Mouse (Mus musculus) left cerebral cortex, adult 9 months (tissue): ENCODE measurements around the gene Senp2.
"Not testable (repeated sequence)": the region's sequence is repeated elsewhere in the genome, so short reads cannot be mapped to it uniquely, and the experiment has no call there.

Experiments used
- DNase-seq, 2 experiments: peaks; one replicate each; pipeline ENCODE4 v3.0.0; 2022; ENCODE audit warnings: low spot score in 2 of 2

The Senp2 gene

GRCm38 (mm10) chr16:22009099-22009584 lies at the start of gene Senp2:
Gene Senp2, plus strand, starts transcription at chr16:22009484.
- DNase-seq = peak; percentile 100

DNA sequence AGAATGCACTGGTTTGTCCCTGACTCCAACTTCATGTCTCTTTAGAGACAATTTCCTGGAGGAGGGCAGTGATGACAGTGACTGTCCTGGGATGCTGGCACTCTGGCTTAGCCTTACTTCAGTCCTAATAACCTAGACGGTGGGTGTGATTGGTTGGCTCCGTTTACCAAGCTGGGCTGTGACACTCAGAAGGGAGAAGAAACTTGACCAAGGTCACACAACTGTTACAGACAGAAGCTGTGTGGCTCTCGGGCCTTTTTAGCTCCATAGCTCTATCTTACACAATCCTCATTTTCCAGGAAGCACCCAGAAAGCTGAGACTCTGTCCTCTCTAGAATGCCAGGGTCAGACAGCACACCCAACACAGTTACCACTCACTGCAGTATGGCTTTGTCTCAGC lies 43.7 kb upstream of the Senp2 start:
- DNase-seq = no peak

DNA sequence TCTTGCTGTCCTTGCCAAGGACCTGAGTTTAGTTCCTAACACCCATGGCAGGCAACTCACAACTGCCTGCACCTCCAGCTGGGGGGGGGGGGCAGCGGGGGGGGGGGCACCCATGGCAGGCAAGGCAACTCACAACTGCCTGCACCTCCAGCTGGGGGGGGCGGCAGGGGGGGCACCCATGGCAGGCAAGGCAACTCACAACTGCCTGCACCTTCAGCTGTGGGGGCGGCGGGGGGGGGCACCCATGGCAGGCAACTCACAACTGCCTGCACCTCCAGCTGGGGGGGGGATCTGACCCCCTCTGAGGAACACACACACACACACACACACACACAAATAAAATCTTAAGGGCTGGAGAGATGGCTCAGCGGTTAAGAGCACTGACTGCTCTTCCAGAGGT lies 39.4 kb upstream of the Senp2 start:
- no peak for DNase-seq

- no peak for DNase-seq
Observed at GRCm38 (mm10) chr16:21970536-21970935, 38.7 kb upstream of the Senp2 start.

DNA sequence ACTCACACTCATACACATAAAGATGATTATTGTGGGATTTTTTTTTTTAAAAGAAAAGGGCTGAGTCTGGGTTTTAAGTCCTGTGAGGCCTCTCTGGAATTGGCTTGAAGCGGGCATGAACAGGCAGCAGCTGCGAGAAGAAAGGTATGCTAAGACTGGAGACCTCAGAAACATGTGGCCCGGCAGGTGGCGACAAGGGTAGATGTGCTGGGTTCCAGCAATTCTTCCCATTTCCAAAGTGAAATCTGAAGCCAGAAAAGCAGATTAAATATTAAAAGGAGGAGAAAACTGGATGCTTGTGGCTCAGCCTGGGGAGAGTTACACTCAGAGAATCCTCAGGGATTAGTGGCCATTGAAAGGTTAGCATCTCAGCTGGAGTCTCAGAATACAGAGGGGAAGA lies 37.8 kb upstream of the Senp2 start:
- DNase-seq = no peak

GRCm38 (mm10) chr16:21976203-21976602 lies 33.1 kb upstream of the Senp2 start:
- no peak for DNase-seq

GRCm38 (mm10) chr16:21977347-21977746 lies 31.9 kb upstream of the Senp2 start:
- no peak for DNase-seq

DNA sequence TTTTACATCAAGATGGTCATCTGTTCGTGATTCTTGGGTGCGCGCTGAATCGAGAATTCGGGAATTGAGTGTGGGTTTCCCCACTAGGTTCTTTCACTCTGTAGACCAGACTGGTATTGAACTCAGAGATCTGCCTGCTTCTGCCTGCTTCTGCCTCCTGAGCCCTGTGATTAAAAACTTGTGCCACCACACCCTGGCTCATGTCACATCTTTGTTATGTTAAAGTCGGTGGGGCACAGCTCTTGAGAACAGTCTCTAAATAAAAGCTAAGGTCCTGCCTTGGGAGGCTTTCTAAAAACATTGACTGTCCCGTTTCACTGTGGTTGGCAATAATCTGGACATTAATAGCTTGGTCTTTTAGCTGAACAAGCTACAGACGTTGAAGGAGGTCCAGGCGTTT lies 26.1 kb upstream of the Senp2 start:
- no peak for DNase-seq

DNA sequence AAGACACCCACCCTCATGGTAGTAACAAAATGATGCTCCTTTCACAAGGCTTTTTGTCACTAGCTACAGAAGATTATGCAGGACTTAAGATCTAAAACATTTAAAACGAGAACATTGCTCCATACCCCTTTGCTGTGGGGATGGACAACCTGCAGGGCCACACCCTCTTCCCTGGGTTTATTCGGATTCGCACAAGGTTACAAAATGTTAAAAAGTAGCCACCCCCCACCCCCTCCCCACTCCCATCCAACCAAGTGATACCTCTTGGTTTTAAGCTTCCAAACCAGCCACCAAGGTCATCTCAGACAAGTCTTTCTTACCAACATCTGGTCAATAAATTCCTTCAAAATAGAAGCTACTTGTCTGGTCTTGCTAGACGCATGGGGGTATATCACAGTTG lies 25.7 kb upstream of the Senp2 start:
- no peak for DNase-seq

DNA sequence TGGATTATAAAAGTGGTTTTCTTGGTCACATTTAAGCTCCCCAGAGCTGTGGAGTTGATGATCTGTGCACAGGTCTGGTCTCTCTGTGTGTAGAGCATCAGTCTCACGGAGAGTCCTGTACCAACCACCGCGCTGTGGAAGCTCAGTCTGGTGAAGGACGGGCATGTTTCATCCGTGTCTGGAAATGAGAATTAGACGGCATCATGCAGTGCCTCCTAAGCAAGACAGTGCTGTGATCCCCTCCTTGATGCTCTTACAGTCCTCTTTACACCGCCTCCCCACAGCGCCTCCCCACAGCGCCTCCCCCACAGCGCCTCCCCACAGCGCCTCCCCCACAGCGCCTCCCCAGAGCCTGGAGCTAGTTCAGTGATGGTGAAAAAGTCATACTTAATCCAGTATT lies 25.2 kb upstream of the Senp2 start:
- DNase-seq = no peak

DNA sequence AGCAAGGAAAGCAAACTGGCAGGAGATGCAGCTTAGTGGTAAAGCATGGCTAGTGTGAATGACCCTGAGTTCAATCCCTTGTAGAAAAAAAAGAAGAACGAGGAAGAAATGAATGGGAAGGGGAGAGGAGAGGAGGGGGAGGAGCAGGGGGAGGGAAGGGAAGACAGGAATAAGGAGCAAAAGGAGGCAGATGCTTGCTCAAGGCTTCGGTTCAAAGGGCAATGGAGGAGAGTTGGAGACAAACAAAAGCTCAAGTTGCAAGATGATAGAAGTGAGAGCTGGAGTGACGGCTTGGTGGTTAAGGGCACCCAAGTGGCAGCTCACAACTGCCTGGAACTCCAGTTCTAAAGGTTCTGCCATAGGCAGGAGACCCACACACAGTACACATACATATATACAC lies 23.1 kb upstream of the Senp2 start:
- DNase-seq = no peak

GRCm38 (mm10) chr16:21987956-21988355 lies 21.3 kb upstream of the Senp2 start:
- no peak for DNase-seq

- DNase-seq = not testable (repeated sequence)
Observed at GRCm38 (mm10) chr16:21990893-21991292, 18.4 kb upstream of the Senp2 start.

DNA sequence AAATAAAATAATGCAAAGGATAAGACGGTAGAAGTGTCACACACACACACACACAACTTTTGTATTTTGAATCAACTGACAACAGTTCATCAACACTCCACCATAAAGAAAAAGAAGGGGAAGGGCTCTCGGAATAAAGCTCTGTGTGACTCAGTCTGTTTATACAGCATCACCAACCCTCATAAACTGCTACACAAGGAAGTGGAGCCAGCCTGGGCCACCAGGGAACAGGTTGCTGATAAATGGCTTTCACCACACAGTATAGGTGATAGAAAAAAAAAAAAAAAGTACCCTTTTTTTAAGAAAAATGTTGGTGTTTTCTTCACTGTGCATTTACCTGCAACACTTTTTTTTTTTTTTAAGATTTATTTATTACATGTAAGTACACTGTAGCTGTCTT lies 17.5 kb upstream of the Senp2 start:
- DNase-seq = no peak

DNA sequence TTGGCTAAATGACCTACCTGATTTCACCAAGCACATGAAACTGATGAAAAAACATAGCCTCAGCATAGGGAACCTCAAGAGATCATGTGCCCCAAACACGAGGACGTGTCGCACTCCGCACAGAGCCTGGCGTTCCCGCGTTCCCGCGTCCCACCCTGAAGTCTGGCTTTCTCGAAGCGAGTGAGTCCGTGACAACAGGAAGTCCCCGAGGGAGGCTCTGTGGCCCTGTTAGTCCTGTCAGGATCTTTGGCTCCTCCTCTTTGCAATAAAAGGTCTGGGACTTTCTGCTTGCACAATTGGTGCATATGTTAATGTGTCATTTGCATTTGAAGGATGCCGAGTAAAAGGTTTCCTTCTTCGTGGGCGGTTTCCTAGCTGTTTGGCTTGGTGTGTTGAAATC lies 14.0 kb upstream of the Senp2 start, which contains the start of gene Liph:
Liph (minus strand) TSS at position 360 of the 400 bp plus-strand sequence.
- DNase-seq = no peak

DNA sequence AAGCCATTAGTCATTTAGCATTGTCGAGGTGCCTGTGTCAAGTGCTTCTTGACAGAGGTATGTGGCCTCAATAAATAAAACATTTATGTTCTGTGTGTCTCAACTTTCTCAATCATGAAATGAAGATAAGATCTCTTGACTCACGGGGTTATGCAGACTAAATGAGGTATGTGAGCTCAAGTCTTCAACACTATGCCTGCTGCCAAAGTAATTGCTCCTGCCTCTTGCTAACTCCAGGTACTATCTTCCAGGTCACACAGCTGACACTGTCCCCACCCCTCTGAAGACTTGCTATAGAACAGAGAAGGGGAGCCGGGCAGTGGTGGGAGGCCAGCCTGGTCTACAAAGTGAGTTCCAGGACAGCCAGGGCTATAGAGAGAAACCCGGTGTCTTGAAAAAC lies 12.9 kb upstream of the Senp2 start:
- DNase-seq = no peak

- no peak for DNase-seq
Observed at GRCm38 (mm10) chr16:21996881-21997641, 12.2 kb upstream of the Senp2 start.

- peak in 1 of 2 experiments; percentile 16 for DNase-seq
Observed at GRCm38 (mm10) chr16:21998061-21998460, 11.2 kb upstream of the Senp2 start.

DNA sequence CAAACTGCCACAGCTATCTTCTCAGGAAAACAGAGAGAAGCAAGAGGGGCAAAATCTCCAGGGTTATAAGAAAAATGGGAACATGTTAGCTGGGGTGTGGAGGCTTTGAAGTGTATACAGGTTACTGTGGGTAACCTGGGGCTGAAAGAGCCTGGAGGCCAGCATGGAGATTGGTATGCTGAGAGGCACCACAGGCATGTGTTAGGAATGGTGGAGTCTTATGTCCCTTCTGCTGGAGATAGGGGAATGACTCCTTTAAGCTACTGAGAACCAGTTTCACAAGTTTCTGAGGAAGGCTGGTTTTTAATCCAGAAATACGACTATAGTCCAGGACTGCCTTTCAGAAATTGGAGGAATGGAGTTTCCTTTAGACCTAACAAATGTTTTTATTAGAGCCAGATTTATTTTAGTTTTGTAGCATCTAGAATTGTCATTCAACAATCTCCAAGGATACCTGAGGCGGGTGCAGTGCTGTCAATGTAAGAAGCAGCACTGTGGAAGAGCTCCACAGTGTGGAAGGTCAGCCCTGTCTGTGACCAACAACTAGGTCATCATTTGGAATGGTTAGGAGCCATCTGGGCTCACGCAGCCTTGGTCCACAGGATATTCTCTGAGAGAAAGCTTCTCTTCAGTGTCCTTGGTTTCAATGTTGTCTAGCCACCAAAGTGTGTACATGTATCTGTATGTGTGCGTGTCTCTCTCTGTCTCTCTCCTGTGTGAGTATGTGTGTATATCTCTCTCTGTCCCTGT lies 9.2 kb upstream of the Senp2 start:
- DNase-seq = no peak

- DNase-seq = no peak
Observed at GRCm38 (mm10) chr16:22001172-22001571, 8.1 kb upstream of the Senp2 start.

DNA sequence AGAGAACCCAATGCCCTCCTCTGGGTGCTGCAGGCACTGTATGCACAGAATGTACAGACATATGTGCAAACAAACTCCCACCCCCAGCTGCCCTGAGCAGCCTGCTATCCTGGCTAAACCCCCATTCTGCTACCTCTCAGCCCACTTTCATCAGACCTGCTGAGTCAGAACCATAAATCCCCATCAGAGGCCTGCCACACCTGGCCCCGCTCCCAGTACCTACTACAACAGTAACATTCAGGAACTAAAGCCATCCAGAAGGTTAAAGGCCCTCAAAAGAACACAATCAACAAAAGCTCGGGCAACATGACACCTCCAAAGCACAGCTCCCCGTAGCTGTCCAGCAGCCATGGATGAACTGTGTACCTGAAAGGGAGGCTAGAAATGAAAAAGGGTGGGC lies 7.7 kb upstream of the Senp2 start:
- DNase-seq = no peak

DNA sequence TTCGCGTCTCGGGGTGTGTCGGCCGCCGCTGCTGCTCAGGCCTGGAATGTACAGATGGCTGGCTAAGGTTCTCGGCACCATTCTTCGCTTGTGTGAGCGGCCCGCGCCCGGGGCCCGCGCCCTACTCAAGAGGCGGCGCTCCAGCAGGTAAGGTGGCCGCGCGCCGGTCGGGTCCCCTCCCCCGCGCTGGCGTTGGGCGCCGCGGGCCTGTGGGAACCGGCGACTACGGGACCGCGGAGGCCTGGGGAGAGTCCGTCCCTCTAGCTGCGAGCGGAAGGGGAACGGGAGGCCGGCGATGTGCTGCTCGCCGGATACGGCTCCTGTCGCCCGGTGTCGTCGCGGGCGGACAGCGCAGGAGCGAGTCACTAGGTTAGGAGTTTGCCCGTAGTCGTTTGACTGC lies 312 bp downstream of the Senp2 start:
- DNase-seq = peak in 1 of 2 experiments; percentile 19

DNA sequence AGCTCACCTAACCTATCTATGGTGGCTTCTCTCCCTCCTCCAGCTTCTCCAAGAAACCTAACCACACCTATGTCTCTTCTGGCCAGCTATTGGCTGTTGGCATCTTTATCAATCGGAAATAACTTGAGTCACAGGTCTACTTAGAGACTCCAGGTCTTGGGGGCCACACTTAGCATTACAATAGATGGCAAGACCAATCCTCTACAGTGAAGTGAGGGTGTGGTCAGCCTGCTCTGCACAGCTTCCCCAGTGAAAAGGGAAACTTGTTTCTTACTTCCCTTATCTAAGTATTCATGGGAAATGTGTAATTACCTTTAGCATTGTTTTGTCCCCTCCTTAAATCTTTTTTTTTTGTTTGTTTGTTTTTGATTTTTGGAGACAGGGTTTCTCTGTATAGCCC lies 6.3 kb downstream of the Senp2 start:
- no peak for DNase-seq
